Mouse (Mus musculus): Measurements from ENCODE around the gene Tef.

Tef gene

DNA sequence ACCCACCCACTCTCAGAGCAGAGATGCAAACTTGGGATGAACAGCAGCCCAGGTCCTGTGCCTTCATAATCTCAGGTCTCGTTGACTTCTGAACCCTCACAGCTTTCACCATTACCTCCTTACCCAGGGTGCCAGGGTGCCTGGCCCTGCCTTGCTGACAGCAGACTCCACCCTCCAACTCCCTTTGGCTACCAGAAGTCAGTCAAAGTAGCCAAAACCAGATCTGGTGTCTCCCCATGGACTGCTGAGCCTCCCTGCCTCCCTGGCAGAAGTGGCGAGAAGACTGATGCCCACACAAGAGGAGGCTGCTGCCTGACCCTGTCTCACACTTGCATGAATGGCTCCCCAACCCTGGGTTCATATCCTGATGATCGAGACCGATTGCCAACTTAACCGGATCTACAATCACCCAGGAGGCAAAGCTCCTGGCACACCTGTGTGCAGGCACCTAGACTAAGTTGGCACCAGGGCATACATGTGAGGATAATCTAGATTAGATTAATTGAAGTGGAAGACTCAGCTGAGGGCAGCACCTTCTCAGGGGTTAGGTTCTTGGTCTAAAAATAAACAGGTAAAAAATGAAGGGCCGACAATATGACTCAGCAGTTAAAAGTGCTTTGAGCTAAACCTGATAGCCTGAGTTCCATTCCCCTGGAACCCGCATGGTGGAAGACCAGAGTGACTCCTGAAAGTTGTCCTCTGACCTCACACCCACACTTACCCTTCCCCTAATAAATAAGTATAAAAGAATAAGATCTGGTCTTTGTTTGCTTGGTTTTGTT, 26.4 kb downstream of the Tef start:
- no peak for DNase-seq (ENCODE audit: low spot score in 2 of 2)

DNA sequence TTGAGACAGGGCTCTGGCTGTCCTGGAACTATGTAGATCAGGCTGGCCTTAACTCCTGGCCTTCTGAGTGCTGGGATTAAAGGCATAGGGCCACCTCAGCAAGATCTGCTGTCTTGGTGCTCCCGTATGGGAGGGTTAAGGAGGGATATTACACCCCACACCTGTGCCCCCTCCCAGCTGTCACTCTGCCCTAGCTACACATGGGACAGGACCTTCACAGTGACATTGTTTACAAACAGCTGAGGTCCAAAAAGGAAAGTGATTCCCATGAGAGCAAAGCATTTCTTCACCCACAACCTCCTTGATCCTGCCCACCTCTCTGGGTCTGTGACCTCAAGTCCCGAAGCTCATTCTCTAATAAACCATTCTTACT, 27.0 kb downstream of the Tef start:
- no peak for DNase-seq (ENCODE audit: low spot score in 2 of 2)

DNA sequence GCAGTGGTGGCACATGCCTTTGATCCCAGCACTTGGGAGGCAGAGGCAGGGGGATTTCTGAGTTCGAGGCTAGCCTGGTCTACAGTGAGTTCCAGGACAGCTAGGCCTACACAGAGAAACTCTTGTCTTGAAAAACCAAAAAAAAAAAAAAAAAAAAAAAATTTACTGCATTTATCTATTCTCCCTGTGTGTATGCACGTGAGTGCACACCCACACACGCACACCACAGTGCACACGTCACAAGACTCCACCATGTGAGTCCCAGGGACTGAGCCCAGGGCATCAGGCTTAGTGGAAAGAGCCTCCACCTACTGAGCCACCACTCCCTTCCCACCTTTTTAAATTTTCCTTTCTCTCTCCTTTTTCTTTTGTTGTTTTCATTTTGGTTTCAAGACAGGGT, 28.3 kb downstream of the Tef start:
- DNase-seq (ENCODE audit: low spot score in 2 of 2), result no peak

DNA sequence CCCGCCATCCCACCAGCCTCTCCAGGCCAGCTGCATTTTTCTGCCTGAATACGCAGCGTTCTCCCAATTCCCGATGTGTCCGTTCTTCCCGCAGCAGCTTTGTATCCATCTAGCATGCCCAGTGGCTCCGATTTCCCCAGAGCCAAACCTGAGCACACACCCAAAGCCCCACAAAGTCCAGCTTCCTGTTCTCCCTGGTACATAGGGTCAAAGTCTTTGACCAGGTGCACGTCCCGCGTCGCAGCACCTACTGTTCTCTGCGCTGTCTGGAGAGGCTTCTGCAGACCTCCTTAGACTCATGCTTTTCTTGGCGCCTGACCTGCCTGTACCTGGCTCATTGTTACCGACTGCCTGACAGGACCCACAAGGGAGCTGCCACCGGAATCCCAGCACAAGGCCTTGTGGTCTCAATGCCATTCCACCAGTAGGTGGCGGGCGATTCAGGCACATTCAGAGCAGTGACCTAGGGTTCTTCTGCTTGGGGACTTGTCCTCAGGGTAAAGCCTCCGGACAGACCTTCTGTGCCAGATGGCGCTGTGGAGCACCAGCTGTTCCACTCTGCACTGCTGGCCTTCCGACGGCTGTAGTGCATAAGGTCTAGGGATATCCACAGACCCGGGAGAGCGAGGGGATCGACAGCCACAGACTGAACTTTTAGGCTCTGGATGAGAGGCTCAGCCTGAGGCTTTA, 29.1 kb downstream of the Tef start:
- peak; percentile 76 to 79 for DNase-seq (ENCODE audit: low spot score in 2 of 2)

DNA sequence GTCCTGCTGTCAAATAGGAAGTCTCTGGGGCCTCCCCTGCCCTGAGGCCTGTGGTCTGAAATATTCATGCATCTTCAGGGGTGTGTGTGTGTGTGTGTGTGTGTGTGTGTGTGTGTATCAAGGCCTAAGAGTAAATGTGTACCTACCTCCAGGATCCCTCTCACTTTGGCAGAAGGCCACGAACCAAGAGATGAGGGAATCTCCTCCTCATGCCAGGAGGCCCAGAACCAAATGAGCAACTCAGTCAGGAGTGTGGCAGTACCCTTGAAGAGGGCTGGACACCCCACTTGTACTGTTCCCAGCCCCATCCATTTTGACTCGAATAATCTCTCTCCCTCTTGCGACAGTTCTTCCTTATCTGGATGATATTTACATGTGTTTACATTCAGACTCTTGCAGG, 30.0 kb downstream of the Tef start:
- DNase-seq (ENCODE audit: low spot score in 2 of 2), result no peak

DNA sequence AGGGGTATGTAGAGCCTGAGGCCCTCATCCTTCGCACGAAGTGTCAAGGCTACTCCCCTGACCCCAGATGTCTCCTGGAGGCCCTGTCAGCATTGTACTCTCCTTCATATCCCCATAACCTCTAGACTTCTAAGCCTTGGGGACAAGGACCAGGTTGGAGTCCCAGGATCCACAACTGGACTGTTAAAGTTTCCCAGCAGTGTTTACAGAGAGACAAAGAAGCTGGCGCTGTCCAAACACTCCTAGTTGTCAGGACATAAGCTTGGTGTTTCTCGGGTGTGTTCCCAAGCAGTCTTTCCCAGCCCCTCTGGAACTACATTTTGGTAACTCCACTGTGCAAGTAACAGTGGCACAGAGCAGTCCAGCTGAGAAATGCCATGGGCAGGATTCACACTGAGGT, 31.3 kb downstream of the Tef start:
- DNase-seq (ENCODE audit: low spot score in 2 of 2), result no peak

DNA sequence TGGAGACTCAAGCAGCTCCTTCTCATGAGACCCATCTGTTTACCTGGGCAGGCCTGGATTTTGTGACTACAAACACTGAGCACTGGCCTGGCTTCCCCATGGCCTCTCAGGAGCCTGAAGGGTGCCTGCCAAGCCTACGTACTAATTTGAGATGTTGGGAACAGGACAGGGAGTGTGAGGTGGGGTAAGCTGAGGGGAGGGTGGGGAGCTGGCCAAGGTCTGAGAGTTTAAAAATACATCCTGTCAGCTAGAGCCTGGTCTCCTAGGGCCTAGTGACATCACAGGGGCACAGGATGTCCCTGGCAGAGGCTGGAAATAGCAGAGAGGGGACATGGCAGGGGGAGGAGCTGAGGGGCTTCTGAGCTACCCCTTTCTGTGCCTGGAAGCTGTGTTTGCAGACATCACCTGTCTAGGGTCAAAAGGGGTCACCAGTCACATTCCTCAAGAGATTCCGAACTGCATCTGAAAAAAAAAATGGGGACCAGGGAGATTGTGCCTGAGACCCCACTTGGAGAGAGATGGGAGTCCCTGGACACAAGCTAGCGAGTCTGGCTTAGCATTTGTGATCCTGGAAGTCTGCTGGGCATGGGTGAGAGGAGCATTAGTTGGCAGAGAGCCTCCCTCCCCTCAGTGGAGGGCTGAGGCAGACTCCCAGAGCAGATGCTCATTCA, 32.1 kb downstream of the Tef start:
- no peak for DNase-seq (ENCODE audit: low spot score in 2 of 2)

DNA sequence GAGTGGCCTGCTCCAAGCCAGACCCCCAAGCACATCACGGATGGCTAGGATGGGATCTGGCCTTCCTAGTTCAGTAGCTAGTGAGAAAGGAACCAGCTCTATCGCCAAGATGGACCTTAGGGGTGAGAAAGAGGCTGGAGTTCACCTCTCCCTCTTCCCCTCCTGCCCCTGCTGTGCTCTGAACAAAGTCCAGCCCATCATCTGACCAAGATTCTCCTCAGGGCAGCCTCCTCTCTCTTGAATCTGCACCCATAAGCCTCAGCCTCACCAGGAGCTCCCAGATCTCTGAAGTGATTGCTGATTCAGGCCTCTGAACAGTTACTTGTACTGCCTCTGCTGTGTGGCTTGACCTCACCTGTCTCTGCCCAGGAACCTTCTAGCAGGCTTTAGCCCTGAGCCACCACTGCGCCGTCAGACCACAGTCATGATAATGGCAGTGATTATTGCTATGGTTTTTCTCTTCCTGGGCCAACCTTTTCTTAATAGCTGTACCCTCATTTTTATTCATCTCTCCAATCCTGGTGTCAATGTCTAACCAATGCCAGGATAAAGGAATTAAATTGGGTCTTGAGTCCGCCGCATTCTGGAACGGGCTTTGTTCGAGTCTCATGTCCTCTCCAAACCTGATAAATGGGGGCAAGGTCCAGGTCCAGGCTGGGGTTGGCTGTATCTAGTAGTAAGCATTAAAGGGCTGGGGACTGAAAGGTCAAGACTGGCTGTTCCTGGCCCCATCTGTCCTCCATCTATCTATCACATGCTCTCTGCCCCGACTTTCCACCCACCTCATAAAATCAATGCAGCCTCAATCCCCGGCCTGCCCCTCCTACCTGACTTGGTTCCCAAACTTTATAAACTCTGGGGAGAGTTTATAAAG, 33.0 kb downstream of the Tef start:
- DNase-seq (ENCODE audit: low spot score in 2 of 2), result no peak

DNA sequence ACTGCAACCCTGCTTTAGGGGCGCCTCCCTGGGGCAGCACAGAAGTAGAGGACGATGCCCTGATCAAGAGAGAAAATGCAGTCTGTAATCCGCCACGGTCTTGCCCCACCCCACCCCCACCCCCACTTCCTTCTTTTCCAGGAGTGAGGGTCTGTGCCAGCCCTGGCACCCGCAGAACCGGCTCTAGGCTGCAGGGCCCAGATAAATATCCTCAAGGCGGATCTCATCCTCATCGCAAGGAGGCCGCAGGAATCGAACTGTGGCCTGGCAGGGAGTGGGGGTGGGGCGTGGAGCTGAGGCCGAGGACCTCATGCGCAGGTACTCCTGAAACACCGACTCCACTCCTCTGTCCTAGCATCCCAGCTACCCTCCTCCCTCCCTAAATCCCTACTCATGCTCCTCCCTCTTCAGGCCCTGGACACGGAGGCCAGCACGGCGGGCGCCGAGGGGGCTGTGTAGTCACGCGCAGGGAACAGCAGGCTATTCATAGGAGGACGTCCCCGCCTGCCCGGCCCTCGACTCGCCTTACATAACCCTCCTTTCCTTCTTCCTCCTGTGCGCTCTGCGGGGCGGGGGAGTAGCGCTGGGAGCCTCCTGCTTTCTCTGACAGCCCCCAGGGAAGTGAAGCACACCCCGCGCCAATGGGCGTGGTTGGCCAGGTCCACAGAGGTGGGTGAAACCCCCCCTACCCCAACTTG, 34.1 kb downstream of the Tef start:
- peak; percentile 82 to 85 for DNase-seq (ENCODE audit: low spot score in 2 of 2)

DNA sequence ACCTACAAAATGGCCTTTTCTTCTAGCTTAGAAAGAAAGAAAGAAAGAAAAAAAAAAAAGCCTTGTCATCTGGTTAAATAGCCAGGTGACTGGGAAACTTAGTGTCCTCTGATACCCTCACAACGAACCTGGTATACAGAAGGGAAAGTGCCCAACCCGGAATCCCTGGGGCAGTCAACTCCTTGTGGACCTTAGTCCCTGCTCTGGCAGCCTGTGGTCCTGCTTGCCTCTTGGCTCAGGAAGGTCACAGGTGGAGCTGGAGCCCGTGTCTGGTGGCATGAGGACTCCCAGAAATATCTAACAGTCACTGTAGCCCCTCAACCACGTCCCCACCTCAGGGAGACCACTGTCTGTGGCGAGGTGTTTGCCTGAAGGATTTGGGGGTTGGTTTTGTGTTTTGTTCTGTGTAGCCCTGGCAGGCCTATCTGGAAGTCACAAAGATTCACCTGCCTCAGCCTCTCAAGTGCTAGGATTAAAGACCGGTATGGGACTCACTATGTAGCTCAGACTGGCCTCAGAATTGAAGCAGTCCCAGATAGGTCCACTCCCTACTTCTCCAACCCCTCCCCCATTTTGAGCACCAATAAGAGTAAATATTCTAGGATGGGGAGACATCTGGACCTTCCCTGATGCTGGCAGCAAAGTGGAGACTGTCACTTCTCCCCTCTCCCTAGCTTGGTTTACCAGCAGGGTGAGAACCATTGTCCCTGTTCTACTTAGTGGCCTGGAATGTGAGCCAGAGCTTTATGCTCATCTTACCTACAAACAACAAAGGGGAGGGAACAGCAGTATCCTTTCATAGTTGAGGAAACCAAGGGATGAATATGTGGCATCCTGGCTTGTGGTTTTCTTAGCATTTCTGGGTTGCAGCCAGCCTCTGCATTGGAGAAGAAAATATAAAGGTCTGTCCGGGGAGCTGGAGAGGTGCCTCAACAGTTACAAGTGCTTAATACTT, 35.0 kb downstream of the Tef start:
- DNase-seq (ENCODE audit: low spot score in 2 of 2), result no peak

DNA sequence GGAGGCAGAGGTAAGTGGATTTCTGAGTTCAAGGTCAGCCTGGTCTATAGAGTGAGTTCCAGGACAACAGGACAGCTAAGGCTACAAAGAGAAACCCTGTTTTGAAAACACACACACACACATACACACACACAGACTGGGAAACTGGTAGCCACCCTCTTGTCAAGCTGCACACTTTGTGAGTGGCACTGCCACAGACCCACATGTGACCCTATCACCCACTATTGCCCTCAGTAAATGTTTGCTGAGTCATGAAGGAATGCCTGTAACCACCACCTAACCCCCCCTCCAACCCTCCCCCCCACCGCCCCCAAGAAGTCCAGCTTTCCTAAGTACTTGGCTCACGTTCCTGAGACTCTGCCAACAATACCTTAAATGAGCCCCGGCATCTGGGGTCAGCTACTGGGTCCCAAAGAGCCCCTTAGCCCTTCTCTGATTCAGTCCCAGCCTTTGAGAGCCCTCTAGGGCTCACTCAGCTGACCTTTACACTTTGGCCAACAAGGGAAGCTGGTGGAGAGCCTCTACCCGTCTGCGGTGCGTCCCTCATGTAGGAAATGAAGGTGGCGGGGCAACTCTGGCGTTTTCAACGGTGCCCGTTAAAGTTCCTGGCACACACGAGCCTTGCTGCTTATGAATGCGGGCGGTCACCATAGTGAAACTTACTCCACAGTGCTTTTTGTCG, 36.5 kb downstream of the Tef start:
- DNase-seq (ENCODE audit: low spot score in 2 of 2), result no peak

DNA sequence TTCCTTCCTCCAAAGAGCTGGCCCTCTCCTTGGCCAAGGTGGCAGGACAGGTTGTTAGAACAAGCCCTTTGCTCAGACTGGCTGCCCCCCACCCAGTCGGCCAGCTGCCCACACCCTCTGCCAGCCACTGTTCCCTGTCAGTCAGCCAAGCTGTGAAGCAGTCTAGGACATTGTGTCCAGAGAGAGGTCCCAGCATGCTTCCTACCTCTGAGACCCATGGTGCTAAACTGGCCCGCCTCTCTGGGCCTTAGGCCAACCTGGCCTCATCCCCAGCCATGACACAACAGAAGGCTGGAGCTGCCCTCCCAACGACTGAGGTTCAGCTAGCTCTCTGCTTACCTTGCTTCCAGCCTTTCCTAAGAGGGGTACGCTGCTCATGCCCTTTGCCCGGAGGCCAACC, 37.4 kb downstream of the Tef start:
- DNase-seq (ENCODE audit: low spot score in 2 of 2), result peak; percentile 49 to 67

DNA sequence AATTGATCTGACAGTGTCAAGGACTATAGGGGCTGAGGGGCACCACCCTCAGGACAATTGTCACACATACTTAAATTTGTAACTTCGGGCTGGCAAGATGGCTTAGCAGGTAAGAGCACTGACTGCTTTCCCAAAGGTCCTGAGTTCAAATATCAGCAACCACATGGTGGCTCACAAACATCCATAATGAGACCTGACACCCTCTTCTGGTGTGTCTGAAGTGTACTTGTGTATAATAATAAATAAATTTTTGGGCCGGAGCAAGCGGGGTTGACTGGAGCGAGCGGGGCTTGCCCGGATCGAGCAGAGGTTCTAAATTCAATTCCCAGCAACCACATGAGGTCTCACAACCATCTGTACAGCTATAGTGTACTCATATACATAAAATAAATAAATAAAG, 38.1 kb downstream of the Tef start:
- DNase-seq (ENCODE audit: low spot score in 2 of 2), result no peak

DNA sequence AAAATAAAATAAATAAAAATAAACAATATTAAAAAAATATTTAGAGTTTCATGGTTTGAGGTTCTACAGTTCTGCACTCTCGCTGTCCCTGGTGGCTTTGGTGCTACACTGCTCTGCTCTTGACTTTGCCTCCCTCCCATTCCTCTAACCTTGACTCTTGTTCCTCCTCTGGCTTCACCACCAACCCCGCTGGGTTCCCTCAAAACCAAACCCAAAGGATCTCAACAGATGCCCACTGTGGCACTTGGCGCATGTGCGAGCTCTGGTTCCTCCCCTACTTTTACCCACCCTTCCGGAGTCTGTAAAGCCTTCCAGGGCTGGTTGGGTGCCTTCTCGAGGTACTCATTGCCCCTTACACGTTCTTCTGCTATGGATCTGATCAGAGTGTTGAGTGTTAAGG, 40.1 kb downstream of the Tef start:
- no peak for DNase-seq (ENCODE audit: low spot score in 2 of 2)

DNA sequence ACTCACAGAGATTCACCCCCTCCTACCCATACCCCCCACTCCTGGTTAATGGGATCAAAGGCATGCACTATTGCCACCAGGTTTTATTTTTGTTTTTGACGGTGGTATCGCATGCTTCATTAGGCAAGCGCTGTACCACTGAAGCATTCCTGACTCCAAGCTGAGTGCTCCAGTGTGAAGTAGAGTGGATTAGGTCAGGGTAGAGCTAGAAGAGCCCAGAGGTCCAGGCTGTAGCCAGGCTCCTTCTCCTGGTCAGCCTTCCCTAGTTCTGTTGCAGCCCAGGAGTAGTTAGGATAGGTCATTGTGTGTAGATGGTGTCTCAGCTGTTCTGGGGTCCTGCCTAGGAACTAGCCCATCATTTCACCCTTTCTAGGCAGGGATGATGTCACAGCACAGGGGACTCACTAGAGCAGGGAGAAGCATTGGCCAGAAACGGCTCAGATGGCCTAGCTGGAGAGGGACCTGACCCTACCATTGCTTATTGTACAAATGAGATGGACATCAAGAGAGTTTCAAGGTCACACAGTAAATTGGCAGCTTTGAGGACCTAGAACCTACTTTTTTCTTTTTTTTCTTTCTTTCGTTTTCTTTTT, 42.9 kb downstream of the Tef start:
- DNase-seq (ENCODE audit: low spot score in 2 of 2), result no peak

DNA sequence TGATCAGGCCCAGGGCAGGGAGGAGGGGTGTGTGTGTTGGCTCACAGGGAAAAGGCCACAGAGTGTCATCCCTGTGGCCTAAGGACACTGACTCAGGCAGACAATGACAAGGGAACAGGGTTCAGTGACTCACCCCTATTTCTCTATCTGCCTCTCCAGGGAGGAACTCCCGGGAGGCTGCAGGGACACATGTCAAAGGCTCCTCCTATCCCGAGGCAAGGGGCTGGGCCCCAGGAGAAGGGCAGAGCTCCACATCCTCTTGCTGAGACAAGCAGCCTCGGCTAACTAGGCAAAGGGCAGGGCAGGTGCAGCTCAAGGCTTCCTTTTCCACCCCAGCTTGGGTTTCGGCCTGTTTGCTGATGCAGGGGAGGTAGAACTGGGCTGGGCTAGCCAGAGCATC, 43.5 kb downstream of the Tef start:
- DNase-seq (ENCODE audit: low spot score in 2 of 2), result no peak

DNA sequence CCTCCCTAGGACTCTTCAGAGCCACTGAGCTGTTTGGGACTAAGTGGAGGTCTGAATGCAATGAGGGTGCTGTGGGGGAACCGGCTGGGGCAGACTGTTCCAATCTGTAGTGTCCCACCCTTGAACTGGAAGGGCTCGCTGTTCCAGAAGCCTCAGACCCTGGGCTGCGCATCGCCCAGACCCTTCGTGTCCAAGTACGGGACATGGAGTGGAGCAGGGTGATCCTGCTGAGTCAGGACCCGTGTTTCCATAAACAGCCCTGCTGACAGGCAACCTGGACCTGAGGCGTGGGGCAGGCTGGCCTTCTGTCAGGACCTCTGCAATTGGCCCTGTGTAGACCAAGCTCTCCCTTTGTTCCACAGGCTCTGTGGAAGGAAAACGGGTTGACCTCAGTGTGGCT, 44.5 kb downstream of the Tef start:
- DNase-seq (ENCODE audit: low spot score in 2 of 2), result no peak

DNA sequence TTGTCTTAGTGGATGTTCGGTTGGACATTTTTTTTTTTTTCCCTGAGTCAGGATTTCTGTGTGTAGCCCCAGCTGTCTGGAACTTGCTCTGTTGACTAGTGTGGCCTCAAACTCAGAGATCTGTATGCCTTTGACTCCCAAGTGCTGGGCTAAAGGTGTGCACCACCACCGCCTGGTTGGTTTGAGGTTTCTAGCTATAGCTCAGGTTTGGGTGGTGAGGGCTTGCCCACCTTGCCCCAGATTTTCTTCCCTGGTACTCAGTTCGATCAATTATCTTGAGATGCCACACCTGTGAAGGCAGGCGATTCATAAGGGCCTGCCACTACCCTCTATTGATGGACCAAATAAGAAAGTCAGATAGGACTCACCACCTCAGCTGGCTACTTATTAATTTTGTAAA, 44.9 kb downstream of the Tef start:
- no peak for DNase-seq (ENCODE audit: low spot score in 2 of 2)

DNA sequence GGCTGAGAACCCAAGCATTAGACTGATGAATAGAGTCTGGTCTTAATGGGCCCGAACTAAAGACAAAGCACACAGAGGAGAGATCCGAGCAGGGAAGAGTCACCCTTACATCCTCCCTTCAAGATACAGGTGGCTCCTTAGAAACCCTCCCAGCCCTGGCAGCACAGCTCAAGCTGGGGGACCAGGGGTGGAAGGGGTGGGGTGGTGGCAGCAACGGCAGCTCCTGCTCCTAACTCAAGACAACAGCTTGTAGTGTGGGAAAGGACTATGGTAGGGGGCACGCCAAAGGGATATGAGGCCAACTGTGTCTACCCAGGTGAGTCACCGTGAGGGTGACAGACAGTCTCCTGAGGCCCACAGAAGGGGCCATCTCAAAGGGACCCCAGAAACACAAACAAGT, 45.6 kb downstream of the Tef start:
- DNase-seq (ENCODE audit: low spot score in 2 of 2), result no peak
